Mouse (Mus musculus): ENCODE measurements around the gene Nup214.

DNA sequence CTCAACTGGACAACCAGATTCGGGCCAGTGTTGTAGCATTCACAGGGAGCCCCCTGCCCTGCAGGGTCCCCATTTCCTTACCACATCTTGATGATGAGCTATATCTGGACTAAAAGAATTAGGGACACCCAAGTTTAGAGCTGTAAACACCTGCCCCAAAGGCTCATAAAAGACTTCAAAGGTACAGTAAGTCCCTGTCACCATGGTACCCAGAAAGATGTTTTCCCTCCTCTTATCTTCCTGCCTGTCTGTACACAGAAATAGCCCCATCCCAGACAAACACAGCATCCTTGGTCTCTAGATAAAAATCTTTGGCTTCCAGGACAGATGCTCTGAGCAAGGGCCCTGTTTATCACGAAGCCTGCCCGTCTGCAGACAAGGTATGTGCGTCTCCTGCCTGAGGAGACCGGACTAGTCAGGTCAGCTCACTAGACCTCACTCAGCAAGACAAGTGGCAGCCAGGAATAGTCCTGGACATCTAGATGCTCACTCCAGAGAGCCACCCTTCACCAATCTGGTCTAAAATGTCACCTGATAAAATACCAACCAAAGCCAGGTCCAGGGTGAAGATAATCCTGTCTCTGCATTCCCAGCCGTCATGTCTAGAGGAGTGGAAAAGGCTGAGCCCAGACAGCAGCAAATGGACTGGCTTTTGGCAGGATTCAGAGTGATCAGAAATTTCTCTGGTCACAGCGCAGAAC lies 89.4 kb downstream of the Nup214 start:
- no peak for TF ChIP-seq POLR2A (IDR thresholded peaks at IDR 0.05; ENCODE audit: low read depth, low read length)
- no peak for TF ChIP-seq CTCF (IDR thresholded peaks at IDR 0.05; ENCODE audit: borderline replicate concordance, insufficient read depth, low read length)

All from embryonic fibroblast, embryonic 13.5 days (primary cell).